Mouse (Mus musculus): ENCODE results near the gene Nsmf.

DNA sequence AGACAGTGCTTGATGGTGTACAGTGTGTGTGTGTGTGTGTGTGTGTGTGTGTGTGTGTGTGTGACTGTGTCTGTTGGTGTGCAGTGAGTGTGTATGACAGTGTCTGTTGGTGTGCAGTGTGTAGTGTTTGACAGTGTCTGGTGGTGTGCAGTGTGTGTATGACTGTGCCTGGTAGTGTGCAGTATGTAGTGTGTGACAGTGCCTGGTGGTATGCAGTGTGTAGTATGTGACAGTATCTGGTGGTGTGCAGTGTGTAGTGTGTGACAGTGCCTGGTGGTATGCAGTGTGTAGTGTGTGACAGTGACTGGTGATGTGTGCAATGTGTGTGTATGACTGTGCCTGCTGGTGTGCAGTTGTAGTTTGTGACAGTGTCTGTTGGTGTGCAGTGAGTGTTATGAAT is 55.3 kb downstream of the Nsmf start:
- TF ChIP-seq GATA1 (IDR thresholded peaks at IDR 0.05; ENCODE audit: borderline replicate concordance, low read length) (no peak), FLI1 (IDR thresholded peaks at IDR 0.05; ENCODE audit: low read length) (no peak)
